In the genomic region with DNA sequence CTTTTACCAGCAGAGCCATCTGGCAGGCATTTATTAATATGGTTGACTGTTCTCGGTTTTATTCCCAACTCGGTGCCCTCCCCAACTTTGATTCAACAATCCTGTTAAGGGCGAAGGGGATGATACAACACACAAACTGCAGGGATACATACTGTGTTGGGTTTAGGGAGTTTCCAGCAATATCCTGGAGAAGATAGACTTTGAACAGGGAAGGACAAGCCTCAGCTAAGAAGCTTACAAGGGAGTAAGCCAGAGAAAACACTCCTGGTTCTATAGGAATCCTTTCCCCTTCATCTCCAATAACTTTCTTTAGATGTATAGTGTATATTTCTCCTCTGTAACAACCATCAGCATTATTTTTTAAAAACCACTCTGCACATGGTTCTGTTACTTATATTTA, we compare ENCODE assay signal across 20 mouse cellular contexts. TPM values are rescaled to one million over a fixed set of nuclear protein-coding genes. Genes with fewer than 3 reads are reported as not detected.
"Had no signal": no experiment of that assay in that cellular context is flagged by ENCODE, and none has a peak within 500 bp of the region (broad histone marks: within the 10 kb centered on the region; RNA-seq: fewer than 3 reads in every experiment).

No protein-coding gene starts in this region.

- ATAC-seq: liver, postnatal 0 days; lung, postnatal 0 days; midbrain, embryonic 13.5 days; midbrain, embryonic 15.5 days had no signal

- H3K9ac ChIP-seq: liver, embryonic 15.5 days; liver, postnatal 0 days; lung, embryonic 15.5 days; midbrain, embryonic 13.5 days; midbrain, embryonic 15.5 days; neural tube, embryonic 12.5 days; stomach, embryonic 15.5 days had no signal

- DNase-seq: liver, postnatal 0 days; lung, adult 2 months; lung, postnatal 14 days; lung, postnatal 36 days; right cerebral cortex, postnatal 14 days; spleen, adult 18-20 months; thymus, adult 18-20 months; thymus, postnatal 14 days; thymus, postnatal 36 days had no signal

- H3K4me3 ChIP-seq: liver, embryonic 15.5 days; lung, embryonic 15.5 days; megakaryocyte, embryonic 14.5 days; midbrain, embryonic 13.5 days; midbrain, embryonic 15.5 days; neural tube, embryonic 12.5 days; stomach, embryonic 15.5 days had no signal

- H3K9me3 ChIP-seq: liver, embryonic 15.5 days; lung, embryonic 15.5 days; megakaryocyte, embryonic 14.5 days; midbrain, embryonic 13.5 days; midbrain, embryonic 15.5 days; neural tube, embryonic 12.5 days; stomach, embryonic 15.5 days had no signal

- H3K36me3 ChIP-seq: liver, embryonic 15.5 days; lung, embryonic 15.5 days; midbrain, embryonic 13.5 days; midbrain, embryonic 15.5 days; neural tube, embryonic 12.5 days; stomach, embryonic 15.5 days had no signal

- H3K4me2 ChIP-seq: liver, embryonic 15.5 days; lung, embryonic 15.5 days; midbrain, embryonic 11.5 days; midbrain, embryonic 13.5 days; midbrain, embryonic 15.5 days; neural tube, embryonic 12.5 days; stomach, embryonic 15.5 days had no signal

- H3K27ac ChIP-seq: liver, embryonic 15.5 days; lung, embryonic 15.5 days; macrophage; midbrain, embryonic 13.5 days; midbrain, embryonic 15.5 days; neural tube, embryonic 12.5 days; stomach, embryonic 15.5 days; stomach, postnatal 0 days had no signal

- H3K4me1 ChIP-seq: neural tube, embryonic 12.5 days had no signal

- H3K27me3 ChIP-seq: liver, embryonic 15.5 days; lung, embryonic 15.5 days; megakaryocyte, embryonic 14.5 days; midbrain, embryonic 13.5 days; midbrain, embryonic 15.5 days; neural tube, embryonic 12.5 days; stomach, embryonic 15.5 days had no signal

RNA-seq across cellular contexts. Expression of gene Klhl33, which starts 22.1 kb away (rescaled TPM):
- polyA plus RNA-seq: macrophage had no signal
